In the genomic region with DNA sequence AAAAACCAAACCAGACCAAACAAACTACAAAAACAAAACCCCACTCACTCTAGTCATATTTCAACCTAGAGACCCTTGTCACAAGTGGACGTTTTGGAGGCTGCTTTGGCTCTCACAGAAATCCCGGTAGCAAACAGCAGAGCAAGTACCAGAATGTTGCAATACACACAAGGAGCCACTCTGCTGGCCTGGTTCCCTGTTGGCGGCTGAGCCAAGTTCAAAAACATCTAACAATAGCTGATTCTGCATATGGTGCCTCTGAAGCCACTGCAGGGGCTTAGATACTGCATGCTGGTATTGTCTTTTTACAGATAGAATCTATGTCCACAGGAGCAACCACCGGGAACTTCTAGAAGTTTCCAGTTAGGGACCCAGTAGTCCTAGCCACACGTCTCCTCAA, we compare ENCODE assay signal across 10 mouse cellular contexts.
DNase-seq lines count a peak whose midpoint lies in the region; ATAC-seq and TF ChIP-seq lines count a peak whose summit lies in the region.
"Had no signal": no experiment of that assay in that cellular context is flagged by ENCODE, and none has a peak within 500 bp of the region (broad histone marks: within the 10 kb centered on the region; RNA-seq: fewer than 3 reads in every experiment).

No protein-coding gene starts in this region.

- intact Hi-C loops in heart, adult 2 months (cut with DNase I) = no loop called here

- no peak overlapping the region for H3K9ac ChIP-seq in heart, adult 2 months (ENCODE audit: low read depth, low read length)
- H3K9ac ChIP-seq in heart, embryonic 12.5 days = no peak overlapping the region
- H3K9ac ChIP-seq in intestine, embryonic 16.5 days (ENCODE audit: low read depth, low read length) = no peak overlapping the region
- H3K9ac ChIP-seq: heart, embryonic 13.5 days had no signal

- ATAC-seq in heart, embryonic 12.5 days (ENCODE audit: insufficient number of reproducible peaks, low FRiP score) = no peak
- ATAC-seq in intestine, embryonic 16.5 days = no peak

- H3K79me2 ChIP-seq in heart, adult 2 months (replicated peaks; ENCODE audit: control insufficient read depth, insufficient read depth, low read length) = no peaks in the 10 kb centered on the region

- no peak overlapping the region for H3K4me2 ChIP-seq in heart, embryonic 12.5 days
- H3K4me2 ChIP-seq in intestine, embryonic 16.5 days (ENCODE audit: low read depth, low read length) = no peak overlapping the region
- H3K4me2 ChIP-seq: heart, embryonic 13.5 days had no signal

- H3K9me3 ChIP-seq in heart, embryonic 12.5 days (replicated peaks) = peaks cover 4% of the 10 kb centered on the region; the same call in 1 of the 2 replicates
- H3K9me3 ChIP-seq in intestine, embryonic 16.5 days (ENCODE audit: control insufficient read depth, low read length) = no peaks in the 10 kb centered on the region

- peak; percentile 40 to 53 for DNase-seq in heart, adult 2 months
- peak; percentile 71 for DNase-seq in cerebellum, adult 8-10 months
- peak; percentile 31 for DNase-seq in heart, postnatal 4 days
- DNase-seq in lung, postnatal 25 days (ENCODE audit: low spot score) = peak; percentile 45
- no peak for DNase-seq in urinary bladder, postnatal 10 days (ENCODE audit: low spot score)
- DNase-seq in thymus, postnatal 25 days = no peak

- WGBS in heart, adult 2 months = 62% methylated on average over 5 of the region's 5 CpGs
- WGBS in heart, embryonic 12.5 days = 60% methylated on average over 5 of the region's 5 CpGs
- 67% methylated on average over 5 of the region's 5 CpGs for WGBS in intestine, embryonic 16.5 days

- H3K27me3 ChIP-seq in heart, adult 2 months (ENCODE audit: control insufficient read depth, insufficient read depth, low read length) = no peaks in the 10 kb centered on the region
- H3K27me3 ChIP-seq in heart, embryonic 12.5 days (replicated peaks) = no peaks in the 10 kb centered on the region
- H3K27me3 ChIP-seq in intestine, embryonic 16.5 days (replicated peaks; ENCODE audit: control insufficient read depth, insufficient read depth, low read length) = no peaks in the 10 kb centered on the region
- H3K27me3 ChIP-seq: heart, embryonic 13.5 days had no signal

- no peak overlapping the region for H3K4me3 ChIP-seq in heart, adult 2 months
- H3K4me3 ChIP-seq in heart, embryonic 12.5 days = no peak overlapping the region
- no peak overlapping the region for H3K4me3 ChIP-seq in intestine, embryonic 16.5 days (ENCODE audit: low read length)
- H3K4me3 ChIP-seq: heart, embryonic 13.5 days; myocyte had no signal

- H3K36me3 ChIP-seq in heart, adult 2 months (ENCODE audit: control insufficient read depth, insufficient read depth, low read length) = no peaks in the 10 kb centered on the region
- no peaks in the 10 kb centered on the region for H3K36me3 ChIP-seq in heart, embryonic 12.5 days
- H3K36me3 ChIP-seq in intestine, embryonic 16.5 days (ENCODE audit: control insufficient read depth, insufficient read depth, low read length) = no peaks in the 10 kb centered on the region
- H3K36me3 ChIP-seq: heart, embryonic 13.5 days had no signal

- TF ChIP-seq EP300 in heart, adult 2 months (IDR thresholded peaks at IDR 0.05; ENCODE audit: insufficient read depth, low read depth, low read length) = no peak

- H3K4me1 ChIP-seq in heart, adult 2 months (ENCODE audit: control insufficient read depth, insufficient read depth, low read length) = peaks cover 3% of the 10 kb centered on the region
- peaks cover 33% of the 10 kb centered on the region for H3K4me1 ChIP-seq in heart, embryonic 12.5 days (replicated peaks)
- H3K4me1 ChIP-seq in intestine, embryonic 16.5 days (ENCODE audit: control insufficient read depth, insufficient read depth, low read length) = no peaks in the 10 kb centered on the region

- TF ChIP-seq CTCF in heart, adult 2 months (IDR thresholded peaks at IDR 0.05) = no peak

- no peak for TF ChIP-seq POLR2A in heart, adult 2 months (IDR thresholded peaks at IDR 0.05; ENCODE audit: insufficient read depth, low read depth, low read length)

- no peak overlapping the region for H3K27ac ChIP-seq in heart, adult 2 months
- H3K27ac ChIP-seq in heart, embryonic 12.5 days (ENCODE audit: poor library complexity, severe bottlenecking) = no peak overlapping the region
- H3K27ac ChIP-seq in intestine, embryonic 16.5 days (ENCODE audit: low read length) = no peak overlapping the region
- H3K27ac ChIP-seq: heart, embryonic 13.5 days had no signal

Comparison
In these comparisons a context has a peak if more than half of its experiments do, and no peak if none do; other contexts are left out.
1. DNase-seq: peak in heart, adult 2 months (2 of 2), cerebellum, adult 8-10 months (single experiment), heart, postnatal 4 days (single experiment) and lung, postnatal 25 days (single experiment); none in urinary bladder, postnatal 10 days (single experiment) and thymus, postnatal 25 days (single experiment).